Mouse (Mus musculus) intestine, embryonic 14.5 days (tissue): ENCODE data around the gene Rasgef1b. TPM values are rescaled to one million over a fixed set of nuclear protein-coding genes. Genes with fewer than 3 reads are reported as not detected.

Experiments
- ATAC-seq: fragments of 200-750 bp; cut with Nextera tagmentation; replicated peaks from 2 replicates; pipeline ENCODE4 v1.8.0; 2017; ENCODE audit warnings: low read depth, moderate number of reproducible peaks, moderate TSS enrichment, moderate library complexity; ENCODE audit not compliant: low FRiP score, low TSS enrichment
- DNase-seq: peaks from one replicate; pipeline ENCODE4 v3.0.0-alpha.2; 2018; ENCODE audit warnings: low spot score
- H3K27ac ChIP-seq: fragments of 300-500 bp; sonication (generic); 2 replicates; pipeline ENCODE4 v1.5.1; 2014; ENCODE audit warnings: low read depth, mild to moderate bottlenecking, control low read depth
- H3K27me3 ChIP-seq: fragments of 300-500 bp; sonication (generic); replicated peaks from 2 replicates; pipeline ENCODE4 v1.6.1; 2014; ENCODE audit warnings: low read length, control low read depth; ENCODE audit not compliant: control insufficient read depth, insufficient read depth
- H3K36me3 ChIP-seq: fragments of 300-500 bp; sonication (generic); 2 replicates; pipeline ENCODE4 v1.6.1; 2014; ENCODE audit warnings: low read length, control low read depth; ENCODE audit not compliant: control insufficient read depth, insufficient read depth
- H3K4me1 ChIP-seq: fragments of 300-500 bp; sonication (generic); replicated peaks from 2 replicates; pipeline ENCODE4 v1.6.1; 2014; ENCODE audit warnings: low read length, control low read depth, mixed read lengths; ENCODE audit not compliant: control insufficient read depth, insufficient read depth
- H3K4me2 ChIP-seq: fragments of 300-500 bp; sonication (generic); 2 replicates; pipeline ENCODE4 v1.6.1; 2014; ENCODE audit warnings: low read length
- H3K4me3 ChIP-seq: fragments of 300-500 bp; sonication (generic); 2 replicates; pipeline ENCODE4 v1.5.1; 2014; ENCODE audit warnings: low read depth, low read length, control low read depth, mixed read lengths
- H3K9ac ChIP-seq: fragments of 300-500 bp; sonication (generic); 2 replicates; pipeline ENCODE4 v1.6.1; 2014; ENCODE audit warnings: mild to moderate bottlenecking, low read length
- H3K9me3 ChIP-seq: fragments of 300-500 bp; sonication (generic); 2 replicates; pipeline ENCODE4 v1.6.1; 2016; ENCODE audit warnings: low read length, control low read depth; ENCODE audit not compliant: control insufficient read depth
- WGBS: fragments of 180-500 bp; shearing (Covaris S2); extraction: QIAGEN DNeasy Blood & Tissue Kit; methylation state at CpG from one replicate; pipeline ENCODE4 v1.1.7; 2014; 5-methylcytosine and 5-hydroxymethylcytosine counted together
- polyA plus RNA-seq: library from polyadenylated mRNA; unstranded; fragments of >200 nt; fragmentation: Nextera tagmentation; extraction: Ambion mirVana; gene quantifications from 2 replicates; pipeline ENCODE4 v1.2.1, GENCODE M21; 2014

Gene Rasgef1b
- polyA plus RNA-seq, 1 experiment from 2014 or later = 13.0 TPM

- 88% methylated on average over 2 of the region's 2 CpGs for WGBS
- H3K9me3 ChIP-seq = no peaks in the 10 kb centered on the region
- DNase-seq = no peak
- no peak overlapping the region for H3K4me2 ChIP-seq
- H3K36me3 ChIP-seq = no peaks in the 10 kb centered on the region
- no peak overlapping the region for H3K9ac ChIP-seq
- no peak overlapping the region for H3K27ac ChIP-seq
- peaks cover 5% of the 10 kb centered on the region; the same call in 1 of the 2 replicates for H3K27me3 ChIP-seq
- H3K4me1 ChIP-seq = no peaks in the 10 kb centered on the region
- H3K4me3 ChIP-seq = no peak overlapping the region
- ATAC-seq = no peak
Observed at GRCm38 (mm10) chr5:99722310-99722709, 6.6 kb downstream of the Rasgef1b start.

GRCm38 (mm10) chr5:99720554-99720953 lies 8.3 kb downstream of the Rasgef1b start:
- WGBS = 62% methylated on average over 2 of the region's 2 CpGs
- Histone ChIP-seq H3K4me3 (no peak overlapping the region), H3K9ac (no peak overlapping the region), H3K4me1 (no peaks in the 10 kb centered on the region), H3K27ac (no peak overlapping the region), H3K27me3 (no peaks in the 10 kb centered on the region), H3K9me3 (no peaks in the 10 kb centered on the region), H3K36me3 (no peaks in the 10 kb centered on the region), H3K4me2 (no peak overlapping the region)
- ATAC-seq (no peak), DNase-seq (no peak)

DNA sequence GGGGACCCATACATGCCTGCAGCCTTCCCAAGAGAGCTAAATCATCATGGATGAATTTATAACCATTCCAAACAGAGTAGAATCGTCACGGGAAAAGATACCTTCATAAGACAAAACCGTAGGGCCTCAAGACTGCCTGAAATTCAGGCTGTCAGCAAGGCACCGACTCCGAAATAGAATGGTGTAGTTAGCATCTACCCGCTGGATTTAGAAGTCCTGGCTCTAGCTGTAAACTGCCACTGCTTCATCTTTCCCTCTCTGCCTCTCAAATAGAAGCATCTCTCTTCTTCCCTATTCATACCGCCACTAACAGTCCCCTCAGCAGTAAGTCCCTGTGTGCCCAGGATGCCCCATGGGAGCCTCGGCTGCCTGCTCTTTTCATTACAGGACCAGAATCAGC lies 10.9 kb downstream of the Rasgef1b start:
- Histone ChIP-seq H3K9ac (no peak overlapping the region), H3K4me2 (no peak overlapping the region), H3K9me3 (no peaks in the 10 kb centered on the region), H3K27me3 (no peaks in the 10 kb centered on the region), H3K36me3 (no peaks in the 10 kb centered on the region), H3K4me3 (no peak overlapping the region), H3K4me1 (no peaks in the 10 kb centered on the region), H3K27ac (no peak overlapping the region)
- no peak for DNase-seq
- ATAC-seq = no peak
- WGBS = 81% methylated on average over 8 of the region's 8 CpGs

- no peaks in the 10 kb centered on the region for H3K36me3 ChIP-seq
- no peak overlapping the region for H3K4me2 ChIP-seq
- no peak overlapping the region for H3K27ac ChIP-seq
- no peaks in the 10 kb centered on the region for H3K9me3 ChIP-seq
- no peak for DNase-seq
- H3K4me1 ChIP-seq = no peaks in the 10 kb centered on the region
- no peak overlapping the region for H3K4me3 ChIP-seq
- 62% methylated on average over 5 of the region's 5 CpGs for WGBS
- H3K9ac ChIP-seq = no peak overlapping the region
- no peak for ATAC-seq
- no peaks in the 10 kb centered on the region for H3K27me3 ChIP-seq
Observed at GRCm38 (mm10) chr5:99715281-99715744, 13.6 kb downstream of the Rasgef1b start.

- Histone ChIP-seq H3K4me3 (no peak overlapping the region), H3K4me2 (no peak overlapping the region), H3K9me3 (no peaks in the 10 kb centered on the region), H3K27me3 (no peaks in the 10 kb centered on the region), H3K9ac (no peak overlapping the region), H3K4me1 (no peaks in the 10 kb centered on the region), H3K27ac (no peak overlapping the region), H3K36me3 (no peaks in the 10 kb centered on the region)
- DNase-seq (no peak), ATAC-seq (no peak)
- WGBS = 92% methylated on average over 2 of the region's 2 CpGs
Observed at GRCm38 (mm10) chr5:99711947-99712346, 16.9 kb downstream of the Rasgef1b start.

DNA sequence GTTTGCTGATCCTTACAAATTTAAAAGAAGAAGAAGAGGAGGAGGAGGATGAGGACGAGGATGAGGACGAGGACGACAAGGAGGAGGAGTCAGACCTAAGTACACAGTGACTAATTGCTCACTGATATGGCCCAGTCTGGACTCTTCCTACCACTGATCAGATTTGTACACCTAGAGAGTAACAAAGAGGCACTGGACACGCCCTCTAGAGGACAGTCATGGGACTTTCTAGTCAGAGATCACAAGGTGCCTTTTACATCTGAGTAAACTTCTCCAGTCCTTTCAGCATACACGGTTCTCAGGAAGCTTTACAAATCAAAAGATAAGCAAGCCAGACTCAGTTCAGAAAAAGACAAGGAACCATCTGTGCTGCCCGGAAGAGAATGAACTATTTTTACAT lies 20.2 kb downstream of the Rasgef1b start:
- Histone ChIP-seq H3K4me2 (no peak overlapping the region), H3K36me3 (no peaks in the 10 kb centered on the region), H3K27ac (no peak overlapping the region), H3K27me3 (no peaks in the 10 kb centered on the region), H3K9me3 (no peaks in the 10 kb centered on the region), H3K4me1 (no peaks in the 10 kb centered on the region), H3K4me3 (no peak overlapping the region), H3K9ac (no peak overlapping the region)
- WGBS = 34% methylated on average over 6 of the region's 6 CpGs
- no peak for ATAC-seq
- no peak for DNase-seq

DNA sequence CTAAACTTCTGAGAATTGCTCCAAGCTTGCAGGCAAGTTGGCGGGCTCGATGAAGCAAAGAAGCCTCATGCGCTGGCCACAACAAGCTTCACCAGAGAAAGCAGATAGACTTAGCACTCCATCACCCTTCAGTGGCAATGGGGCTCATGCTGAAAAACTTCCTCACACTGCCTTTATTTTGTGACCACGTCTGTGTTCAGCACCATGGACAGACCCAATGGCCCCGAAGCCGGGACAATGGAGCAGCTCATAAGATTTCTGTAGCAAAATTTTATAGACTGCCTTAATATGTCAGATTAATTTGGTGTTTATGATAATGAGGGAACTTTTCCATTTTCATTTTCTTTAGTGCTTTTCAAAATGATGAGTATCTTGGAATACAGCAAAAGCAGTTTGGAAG lies 21.6 kb downstream of the Rasgef1b start:
- H3K36me3 ChIP-seq = no peaks in the 10 kb centered on the region
- DNase-seq (peak; percentile 77), ATAC-seq (no peak)
- no peak overlapping the region for H3K27ac ChIP-seq
- H3K9ac ChIP-seq = no peak overlapping the region
- no peaks in the 10 kb centered on the region for H3K27me3 ChIP-seq
- 28% methylated on average over 6 of the region's 6 CpGs for WGBS
- no peaks in the 10 kb centered on the region for H3K9me3 ChIP-seq
- no peaks in the 10 kb centered on the region for H3K4me1 ChIP-seq
- H3K4me2 ChIP-seq = no peak overlapping the region
- H3K4me3 ChIP-seq = no peak overlapping the region

- no peak overlapping the region for H3K4me3 ChIP-seq
- no peaks in the 10 kb centered on the region for H3K36me3 ChIP-seq
- H3K27ac ChIP-seq = no peak overlapping the region
- H3K9ac ChIP-seq = no peak overlapping the region
- WGBS = 87% methylated on average over 5 of the region's 5 CpGs
- ATAC-seq (no peak), DNase-seq (no peak)
- H3K4me1 ChIP-seq = 0 out of 2 replicates have a peak, but pooled peaks cover 4% of the 10 kb centered on the region
- H3K4me2 ChIP-seq = no peak overlapping the region
- no peaks in the 10 kb centered on the region for H3K27me3 ChIP-seq
- H3K9me3 ChIP-seq = no peaks in the 10 kb centered on the region
Observed at GRCm38 (mm10) chr5:99701811-99702210, 27.1 kb downstream of the Rasgef1b start.

DNA sequence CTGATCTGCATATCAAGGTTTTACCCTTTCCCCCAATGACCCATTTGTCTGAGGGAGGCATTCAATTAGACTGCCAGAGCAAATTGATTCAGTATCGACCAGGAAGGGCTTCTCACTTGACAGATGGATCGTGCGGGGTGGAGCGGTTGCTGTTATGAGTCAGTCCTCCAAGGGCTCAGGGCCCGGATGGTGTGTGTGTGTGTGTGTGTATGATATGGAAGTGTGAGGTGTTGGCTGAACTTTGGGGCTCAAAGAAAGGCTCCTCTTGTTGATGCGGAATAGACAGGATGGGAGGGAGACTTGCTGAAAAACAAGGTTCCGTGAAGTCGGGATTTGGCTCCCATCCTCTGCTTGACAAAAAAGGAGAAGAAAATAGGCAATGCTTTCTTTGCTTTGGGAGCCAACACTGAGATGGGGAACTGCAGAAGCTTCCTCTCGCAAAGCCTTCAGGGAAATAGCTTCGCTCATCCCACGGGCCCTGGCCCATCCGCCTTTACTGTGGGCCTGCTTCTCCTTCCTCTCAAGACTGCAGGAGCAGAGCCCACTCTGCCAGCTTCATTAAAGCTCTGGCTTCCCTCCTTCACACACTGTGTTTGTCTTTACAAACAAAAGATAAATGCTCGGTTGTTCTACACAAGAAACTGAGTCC lies 34.0 kb downstream of the Rasgef1b start:
- 0 out of 2 replicates have a peak, but pooled peaks cover 4% of the 10 kb centered on the region for H3K4me1 ChIP-seq
- no peak for DNase-seq
- H3K9ac ChIP-seq = no peak overlapping the region
- H3K9me3 ChIP-seq = no peaks in the 10 kb centered on the region
- WGBS = 82% methylated on average over 13 of the region's 13 CpGs
- no peak overlapping the region for H3K4me3 ChIP-seq
- H3K27ac ChIP-seq = no peak overlapping the region
- no peaks in the 10 kb centered on the region for H3K27me3 ChIP-seq
- H3K4me2 ChIP-seq = no peak overlapping the region
- no peaks in the 10 kb centered on the region for H3K36me3 ChIP-seq
- no peak for ATAC-seq
